Mouse (Mus musculus): Measurements from ENCODE around the gene Rad52. TPM values are rescaled to one million over a fixed set of nuclear protein-coding genes. Genes with fewer than 3 reads are reported as not detected.

The Rad52 gene
- polyA plus RNA-seq (2015; fragmentation: Nextera tagmentation; extraction: Ambion mirVana) = 20.3 and 23.2 TPM in 2 replicates

- DNase-seq (ENCODE audit: low spot score) = peak; percentile 92
Measured at GRCm38 (mm10) chr6:119902204-119903080, at the start of gene Rad52. Rad52 (plus strand) TSS chr6:119902698.

DNA sequence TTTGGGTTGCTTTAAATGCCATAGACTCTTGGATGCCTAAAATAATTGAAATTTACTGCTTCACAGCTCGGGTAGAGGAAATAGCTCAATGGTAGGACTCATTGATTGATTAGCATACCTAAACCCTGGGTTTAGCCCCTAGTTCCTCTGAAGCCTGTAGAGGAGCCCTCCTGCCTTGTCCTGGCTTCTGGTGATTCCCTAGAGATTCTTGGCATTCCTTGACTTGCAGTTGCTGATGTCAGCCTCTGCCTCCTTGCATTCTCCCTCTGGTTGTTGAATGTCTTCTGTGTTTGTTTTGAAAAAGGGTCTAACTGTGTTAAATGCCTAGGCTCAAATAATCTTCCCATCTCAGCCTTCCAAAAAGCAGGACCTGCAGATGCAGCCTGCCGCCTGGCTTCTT is 48.3 kb upstream of the Rad52 start:
- no peak for DNase-seq (ENCODE audit: low spot score)

DNA sequence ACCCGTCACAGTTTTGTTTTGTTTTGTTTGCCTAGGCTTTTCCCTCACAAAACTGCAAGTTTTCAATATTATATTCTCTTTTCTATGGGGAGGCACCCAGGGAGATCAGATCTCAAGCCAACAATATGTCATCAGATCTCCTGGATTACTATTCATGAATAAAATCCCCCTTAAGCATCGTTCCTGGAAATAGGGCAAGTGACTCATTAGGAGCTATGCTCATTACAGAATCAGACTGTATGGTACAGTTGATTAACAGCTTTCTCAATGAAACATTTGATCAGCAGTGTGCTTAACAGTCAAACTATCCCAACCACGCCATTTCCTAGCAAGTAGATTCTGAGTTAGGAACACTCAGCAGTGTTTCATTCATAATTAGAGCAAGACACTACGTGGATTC is 47.0 kb upstream of the Rad52 start:
- no peak for DNase-seq (ENCODE audit: low spot score)

DNA sequence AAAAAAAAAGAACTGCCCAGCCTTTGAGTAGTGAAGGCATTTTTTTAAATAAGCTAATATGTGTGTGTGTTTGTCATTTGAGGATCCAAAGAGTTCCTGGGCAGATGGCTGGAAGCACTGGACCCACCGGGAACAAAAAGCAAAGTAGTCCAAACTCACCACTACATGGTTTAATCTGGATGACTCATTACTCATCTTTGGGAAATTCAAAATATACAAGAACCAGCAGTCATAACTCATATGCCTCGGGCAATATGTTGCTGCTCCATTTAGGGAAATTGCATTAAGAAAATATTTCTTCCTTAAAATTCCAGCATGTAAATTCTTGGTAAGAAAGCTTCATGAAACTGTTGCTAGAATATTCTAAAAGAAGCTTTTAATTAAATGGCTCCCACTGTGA is 42.3 kb upstream of the Rad52 start:
- no peak for DNase-seq (ENCODE audit: low spot score)

DNA sequence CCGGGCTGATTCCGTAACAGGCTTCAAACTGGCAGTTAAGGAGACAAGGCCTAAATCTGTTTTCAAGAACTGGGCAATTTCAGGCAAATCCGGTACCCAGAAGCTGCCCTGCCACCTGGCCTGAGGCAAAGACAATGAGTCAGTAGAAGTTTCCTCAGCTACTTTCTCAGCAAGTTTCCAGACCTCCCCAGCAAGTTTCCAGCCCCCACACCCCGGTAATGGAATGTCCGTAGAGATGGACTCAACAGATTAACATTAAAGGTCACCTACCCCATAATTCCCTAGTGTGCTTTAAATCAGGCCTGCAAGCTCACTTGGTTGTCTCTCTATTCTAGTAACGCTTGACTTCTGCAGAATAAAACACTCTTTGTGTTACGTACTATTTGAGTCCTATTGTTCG is 41.0 kb upstream of the Rad52 start:
- DNase-seq (ENCODE audit: low spot score) = no peak

GRCm38 (mm10) chr6:119864341-119865034 is 38.0 kb upstream of the Rad52 start:
- no peak for DNase-seq (ENCODE audit: low spot score)

- no peak for DNase-seq (ENCODE audit: low spot score)
Measured at GRCm38 (mm10) chr6:119883151-119883550, 19.3 kb upstream of the Rad52 start.

- no peak for DNase-seq (ENCODE audit: low spot score)
Measured at GRCm38 (mm10) chr6:119892711-119893110, 9.8 kb upstream of the Rad52 start.

DNA sequence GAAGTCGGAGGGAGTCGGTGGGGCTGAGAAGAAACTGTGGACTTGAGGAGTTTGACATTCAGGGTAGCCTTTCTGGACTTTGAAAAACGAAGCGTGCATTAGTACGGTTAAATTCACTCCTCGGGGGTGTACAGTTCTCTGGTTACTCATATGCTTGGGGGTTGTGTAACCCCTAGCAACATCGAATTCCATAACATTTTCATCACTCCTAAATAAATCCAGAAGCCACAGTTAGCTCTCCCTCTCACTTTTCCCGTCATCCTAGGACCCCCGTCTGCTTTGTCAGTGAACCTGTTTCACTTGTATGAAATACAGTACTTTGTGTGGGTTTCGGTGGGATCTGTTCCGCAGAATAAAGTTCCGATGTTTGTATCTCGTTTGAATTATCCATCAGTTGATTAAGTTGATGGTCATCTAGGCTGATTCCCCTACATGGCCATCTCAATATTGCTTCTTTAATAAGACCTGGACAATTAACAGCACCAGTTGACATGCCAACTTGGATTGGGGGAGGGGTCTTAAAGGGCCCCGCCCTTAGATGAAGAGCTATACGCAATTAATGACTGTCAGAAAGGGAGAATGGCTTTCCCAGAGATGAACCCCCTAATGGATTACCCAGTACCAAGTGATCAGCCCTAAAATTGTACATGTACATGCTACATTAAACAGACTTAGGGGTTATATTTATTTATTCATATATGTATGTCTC is 737 bp downstream of the Rad52 start:
- no peak for DNase-seq (ENCODE audit: low spot score)

- DNase-seq (ENCODE audit: low spot score) = no peak
Measured at GRCm38 (mm10) chr6:119905461-119905860, 3.0 kb downstream of the Rad52 start.

DNA sequence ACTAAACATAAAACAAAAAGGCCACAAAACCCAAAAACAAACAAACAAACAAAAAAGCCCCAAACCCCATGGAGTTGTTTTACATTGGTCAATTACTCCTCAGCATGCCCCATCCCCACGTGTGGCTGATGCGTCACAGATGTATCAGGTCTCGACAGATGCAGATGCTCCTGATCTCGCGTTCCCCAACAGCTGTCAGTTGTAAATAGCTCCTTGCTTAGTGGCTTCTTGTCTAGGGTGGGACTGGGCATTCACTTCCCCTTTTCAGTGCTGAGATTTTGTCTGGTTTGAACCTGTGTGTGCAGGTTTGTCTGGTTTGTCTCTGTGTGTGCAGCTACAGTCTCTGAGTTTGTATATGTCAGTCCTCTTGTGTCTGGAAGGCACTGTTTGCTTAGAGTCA is 9.5 kb downstream of the Rad52 start:
- no peak for DNase-seq (ENCODE audit: low spot score)

DNA sequence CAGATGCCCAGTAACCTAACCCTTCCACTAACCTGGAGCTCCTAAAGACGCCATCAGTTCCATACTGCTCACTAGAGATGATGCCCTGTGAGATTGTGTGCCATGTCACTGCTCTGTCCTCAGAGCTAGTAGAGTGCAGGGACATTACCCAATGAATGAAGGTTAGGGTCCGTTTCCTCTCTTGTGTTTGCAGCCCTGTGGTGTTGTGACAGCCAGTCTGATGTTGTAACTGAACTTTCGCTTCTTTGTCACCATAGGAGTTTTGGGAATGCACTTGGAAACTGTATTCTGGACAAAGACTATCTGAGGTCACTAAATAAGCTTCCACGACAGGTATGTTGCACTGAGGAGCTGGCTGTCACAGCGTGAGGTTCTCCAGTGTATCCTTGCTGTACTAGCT is 13.2 kb downstream of the Rad52 start:
- no peak for DNase-seq (ENCODE audit: low spot score)

DNA sequence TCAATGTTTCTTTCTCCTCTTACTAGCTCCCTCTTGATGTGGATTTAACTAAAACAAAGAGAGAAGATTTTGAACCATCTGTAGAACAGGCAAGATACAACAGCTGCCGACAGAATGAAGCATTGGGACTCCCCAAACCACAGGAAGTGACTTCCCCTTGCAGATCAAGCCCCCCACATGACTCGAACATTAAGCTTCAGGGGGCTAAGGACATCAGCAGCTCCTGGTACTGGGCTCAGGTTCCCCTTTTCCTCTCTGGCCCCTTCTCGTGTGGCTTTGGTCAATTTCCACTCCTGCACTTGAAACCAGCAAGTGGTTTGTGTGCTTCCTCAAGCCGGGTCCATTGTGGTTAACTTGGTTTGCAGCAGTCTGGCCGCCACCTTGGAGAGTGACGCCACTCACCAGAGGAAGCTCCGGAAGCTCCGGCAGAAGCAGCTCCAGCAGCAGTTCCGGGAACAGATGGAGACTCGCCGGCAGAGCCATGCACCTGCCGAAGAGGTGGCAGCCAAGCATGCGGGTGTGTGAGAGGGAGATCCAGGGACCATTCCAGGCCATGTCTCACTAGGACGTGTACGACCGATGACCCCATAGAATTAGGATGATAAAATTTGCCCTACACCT is 16.2 kb downstream of the Rad52 start:
- DNase-seq (ENCODE audit: low spot score) = peak; percentile 88

DNA sequence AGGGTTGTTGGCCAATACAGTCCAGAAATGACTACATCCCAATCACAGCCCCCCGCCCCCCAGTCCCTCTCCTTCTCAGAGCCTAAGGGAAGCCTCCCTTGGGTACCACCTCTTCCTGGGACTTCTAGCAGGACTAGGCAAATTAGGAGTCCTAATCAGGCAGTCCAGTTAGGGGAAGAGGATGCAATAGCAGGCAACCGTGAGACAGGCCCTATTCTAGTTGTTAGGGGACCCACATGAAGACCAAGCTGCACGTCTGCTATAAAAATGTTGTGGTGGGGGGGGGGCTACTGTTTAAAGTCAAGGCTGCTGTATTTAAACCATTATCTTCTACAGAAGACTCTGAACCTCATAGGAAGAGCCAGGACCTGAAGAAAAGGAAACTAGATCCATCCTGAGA is 19.6 kb downstream of the Rad52 start:
- DNase-seq (ENCODE audit: low spot score) = no peak

DNA sequence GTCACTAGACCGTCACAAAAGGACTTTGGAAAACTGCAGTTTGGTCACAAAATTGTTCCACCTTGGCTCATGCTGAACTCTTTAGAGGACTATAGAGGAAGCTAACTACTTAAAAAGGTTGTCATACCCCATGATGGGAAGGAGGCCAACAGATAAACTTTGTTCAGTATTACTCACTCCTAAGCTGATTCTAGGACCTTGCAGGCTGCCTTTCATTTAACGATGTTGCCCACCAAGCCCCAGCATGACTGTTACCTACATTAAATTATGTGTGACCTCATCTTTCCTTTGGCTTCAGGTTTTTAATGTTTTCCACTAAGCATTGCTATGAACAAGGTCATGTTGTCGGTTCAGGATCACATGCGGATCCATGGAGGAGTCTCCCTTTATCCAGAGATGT is 20.0 kb downstream of the Rad52 start:
- DNase-seq (ENCODE audit: low spot score) = no peak

DNA sequence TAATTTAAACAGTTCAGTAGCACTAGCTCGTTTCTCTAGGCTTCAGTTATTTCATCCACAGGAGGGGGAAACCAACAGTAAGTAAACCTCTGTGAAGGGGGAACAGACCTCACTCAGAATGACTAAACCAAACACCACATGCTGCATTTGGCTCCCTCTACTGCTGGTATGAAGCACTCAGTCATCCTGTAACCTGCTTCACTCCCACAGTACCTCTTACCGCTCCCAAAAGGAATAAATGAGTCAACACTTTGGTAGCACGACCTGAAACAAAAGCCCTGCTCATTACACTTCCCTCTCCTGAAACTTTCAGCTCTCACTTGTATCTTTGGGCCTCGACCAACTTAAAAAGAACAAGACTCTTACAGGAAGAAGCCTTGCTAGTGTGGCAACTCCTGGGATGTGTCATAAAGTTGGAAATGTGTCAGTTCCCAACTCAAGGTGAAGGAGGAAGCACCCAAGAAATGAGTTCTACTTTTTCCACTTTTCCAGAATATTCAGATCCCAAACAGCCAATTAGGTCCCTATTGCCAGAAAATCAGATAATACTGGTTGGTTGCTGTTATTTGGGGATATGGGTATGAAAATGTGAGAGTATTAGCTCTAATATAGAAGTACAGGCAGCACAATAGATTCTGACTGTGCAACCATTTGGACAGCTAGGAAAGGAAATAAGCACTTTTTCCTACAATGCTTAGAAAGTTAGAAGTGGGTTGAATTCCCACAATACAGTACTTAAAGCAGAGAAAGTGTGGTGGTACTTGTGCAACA is 21.9 kb downstream of the Rad52 start:
- no peak for DNase-seq (ENCODE audit: low spot score)

Other genes with a start within 250 kb of the Rad52 start
- gene Erc1, start 54.5 kb upstream of the Rad52 start, polyA plus RNA-seq (2015; fragmentation: Nextera tagmentation; extraction: Ambion mirVana) = 3.8 and 4.7 TPM in 2 replicates
- gene Wnk1, start 136.0 kb downstream of the Rad52 start, polyA plus RNA-seq (2015; fragmentation: Nextera tagmentation; extraction: Ambion mirVana) = 47.9 and 70.7 TPM in 2 replicates
- 0.51 and 0.60 TPM in 2 replicates for gene Ninj2, start 190.7 kb downstream of the Rad52 start, polyA plus RNA-seq (2015; fragmentation: Nextera tagmentation; extraction: Ambion mirVana)